Mouse (Mus musculus): ENCODE data around the gene Nos1ap. TPM values are rescaled to one million over a fixed set of nuclear protein-coding genes. Genes with fewer than 3 reads are reported as not detected.

Nos1ap gene
- polyA plus RNA-seq, 1 experiment from 2014 or later: 6.0 TPM

DNA sequence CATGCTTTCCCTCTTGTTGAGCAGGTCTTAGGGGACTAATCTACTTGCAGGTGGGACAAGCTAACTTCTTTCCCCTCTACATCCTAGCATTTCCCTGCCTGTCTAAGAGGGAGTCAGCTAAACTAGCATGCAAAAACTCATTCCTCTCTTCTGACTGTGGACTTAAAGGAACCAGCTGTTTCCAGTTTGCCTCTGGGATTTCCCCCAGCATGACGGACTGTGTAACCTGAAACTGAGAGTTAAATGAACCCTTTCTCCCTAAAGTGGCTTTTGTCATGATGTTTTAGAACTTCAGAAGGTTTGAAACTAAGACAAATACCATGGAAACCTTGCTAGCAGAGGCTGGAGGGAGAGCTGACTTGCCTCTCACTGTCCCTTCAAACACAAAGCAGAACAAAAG is 127.5 kb downstream of the Nos1ap start:
- DNase-seq: no peak
- ATAC-seq: no peak
- no peaks in the 10 kb centered on the region for H3K9me3 ChIP-seq (ENCODE audit: low read length)
- WGBS (ENCODE audit: insufficient replicate concordance): 85% methylated on average over 1 of the region's 1 CpGs
- no peak for TF ChIP-seq EP300 (IDR thresholded peaks at IDR 0.05; ENCODE audit: low read depth)
- peaks cover 7% of the 10 kb centered on the region for H3K4me1 ChIP-seq (ENCODE audit: insufficient read depth)
- H3K36me3 ChIP-seq (replicated peaks; ENCODE audit: insufficient read depth, low read length): no peaks in the 10 kb centered on the region
- H3K9ac ChIP-seq (replicated peaks): no peak overlapping the region
- no peaks in the 10 kb centered on the region for H3K27me3 ChIP-seq (ENCODE audit: insufficient read depth, low read length)
- H3K4me2 ChIP-seq (ENCODE audit: low read depth, low read length): no peak overlapping the region
- H3K27ac ChIP-seq (ENCODE audit: low read depth): no peak overlapping the region
- H3K4me3 ChIP-seq (ENCODE audit: low read depth, low read length): no peak overlapping the region

DNA sequence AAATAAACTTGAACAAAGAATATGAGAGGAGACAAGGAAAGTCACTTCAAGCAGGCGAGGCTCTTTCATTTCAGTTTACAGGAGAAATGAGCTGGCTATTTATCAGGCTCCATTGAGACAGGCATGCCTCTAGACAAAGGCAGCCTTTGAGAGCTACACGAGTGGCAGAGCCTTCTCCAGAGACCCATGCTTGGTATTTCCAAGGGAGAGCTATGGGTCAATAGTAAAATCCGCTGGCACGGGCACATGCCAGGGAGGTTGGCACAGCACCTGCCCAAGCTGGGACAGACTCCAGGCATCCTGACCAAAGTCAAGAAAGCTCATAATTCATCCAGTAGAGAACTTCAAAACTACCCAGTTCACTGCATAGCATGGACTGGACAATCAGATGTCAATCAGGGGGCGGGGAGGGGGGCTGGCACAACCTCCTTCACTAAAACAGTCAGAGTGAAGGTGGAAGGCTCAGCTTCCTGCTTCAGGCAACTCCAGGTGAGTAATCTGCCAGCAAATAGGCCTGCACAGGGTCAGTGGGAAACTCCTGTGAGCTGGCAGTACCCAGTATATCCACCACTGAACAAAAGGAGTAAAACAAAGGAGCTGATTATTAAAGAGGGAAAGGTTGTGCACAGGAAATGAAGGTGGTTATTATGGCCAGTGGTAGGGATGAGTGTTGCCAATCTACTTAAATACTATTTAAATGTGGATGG is 129.6 kb downstream of the Nos1ap start:
- Histone ChIP-seq H3K4me2 (ENCODE audit: low read depth, low read length) (no peak overlapping the region), H3K4me1 (ENCODE audit: insufficient read depth) (peaks cover 3% of the 10 kb centered on the region; the same call in 1 of the 2 replicates), H3K27me3 (ENCODE audit: insufficient read depth, low read length) (no peaks in the 10 kb centered on the region), H3K36me3 (replicated peaks; ENCODE audit: insufficient read depth, low read length) (no peaks in the 10 kb centered on the region), H3K9ac (replicated peaks) (no peak overlapping the region), H3K27ac (ENCODE audit: low read depth) (no peak overlapping the region), H3K4me3 (ENCODE audit: low read depth, low read length) (no peak overlapping the region), H3K9me3 (ENCODE audit: low read length) (no peaks in the 10 kb centered on the region)
- ATAC-seq (no peak), DNase-seq (no peak)
- TF ChIP-seq EP300 (IDR thresholded peaks at IDR 0.05; ENCODE audit: low read depth) (no peak), CTCF (IDR thresholded peaks at IDR 0.05; ENCODE audit: low read depth) (no peak)
- WGBS (ENCODE audit: insufficient replicate concordance): 76% methylated on average over 5 of the region's 5 CpGs

DNA sequence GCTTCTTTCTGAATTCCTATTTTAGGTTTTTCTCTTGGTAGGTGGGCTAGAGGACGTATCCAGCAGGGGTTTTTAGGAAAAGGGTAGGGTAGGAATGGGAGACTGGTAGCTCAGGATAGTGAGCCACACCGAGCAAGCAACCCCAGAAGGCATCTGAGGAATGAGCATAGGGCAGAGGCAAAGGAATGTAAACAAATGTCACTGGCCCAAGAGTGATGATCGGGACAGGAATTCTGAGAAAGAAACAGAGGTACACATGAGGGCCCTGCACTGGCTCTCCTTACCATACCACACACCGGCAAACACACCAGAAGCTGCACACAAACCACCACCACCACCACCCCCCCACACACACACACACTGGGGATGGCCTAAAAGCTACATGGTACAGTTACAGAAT is 132.0 kb downstream of the Nos1ap start:
- H3K27ac ChIP-seq (ENCODE audit: low read depth): no peak overlapping the region
- DNase-seq (no peak), ATAC-seq (no peak)
- no peak overlapping the region for H3K4me3 ChIP-seq (ENCODE audit: low read depth, low read length)
- H3K27me3 ChIP-seq (ENCODE audit: insufficient read depth, low read length): no peaks in the 10 kb centered on the region
- H3K9ac ChIP-seq (replicated peaks): no peak overlapping the region
- H3K9me3 ChIP-seq (ENCODE audit: low read length): no peaks in the 10 kb centered on the region
- no peaks in the 10 kb centered on the region for H3K36me3 ChIP-seq (replicated peaks; ENCODE audit: insufficient read depth, low read length)
- WGBS (ENCODE audit: insufficient replicate concordance): 42% methylated on average over 4 of the region's 4 CpGs
- peaks cover 3% of the 10 kb centered on the region; the same call in 1 of the 2 replicates for H3K4me1 ChIP-seq (ENCODE audit: insufficient read depth)
- TF ChIP-seq EP300 (IDR thresholded peaks at IDR 0.05; ENCODE audit: low read depth): no peak
- no peak for TF ChIP-seq CTCF (IDR thresholded peaks at IDR 0.05; ENCODE audit: low read depth)
- no peak overlapping the region for H3K4me2 ChIP-seq (ENCODE audit: low read depth, low read length)

DNA sequence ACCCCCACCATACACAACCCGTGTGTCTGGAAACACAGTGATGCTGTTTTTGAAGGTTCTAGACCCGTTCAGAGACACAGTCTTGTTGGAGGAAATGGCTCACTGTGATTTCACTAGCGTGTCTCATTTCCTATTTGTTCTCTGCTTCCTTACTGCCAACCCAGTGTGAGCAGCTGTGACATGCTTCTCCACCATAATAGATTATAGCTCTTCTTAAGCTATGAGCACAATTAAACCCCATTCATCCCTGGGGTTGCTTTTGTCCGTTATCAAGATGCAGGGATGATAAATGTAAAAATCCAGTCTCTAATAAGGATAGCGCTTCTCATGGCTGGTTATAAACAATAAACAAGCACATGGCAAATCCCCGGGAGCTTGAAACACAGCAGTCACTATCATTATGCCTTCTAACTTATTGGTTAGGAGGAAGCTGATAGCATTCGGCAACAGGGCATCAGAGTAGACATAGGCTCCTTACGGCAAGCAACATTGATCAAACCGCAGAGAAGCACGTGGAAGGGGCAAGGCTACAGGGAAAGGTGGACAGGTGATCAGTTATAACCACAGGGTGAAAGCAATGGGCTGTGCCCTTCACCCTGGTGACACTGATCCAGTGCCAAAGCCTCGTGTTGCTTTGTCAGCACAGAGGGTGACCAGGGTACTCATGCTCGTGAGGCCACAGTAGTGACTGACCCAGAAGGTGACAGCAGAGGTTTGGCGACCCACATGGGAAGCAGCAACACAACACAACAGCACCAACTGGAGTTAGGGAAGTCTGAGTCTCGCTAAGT is 133.6 kb downstream of the Nos1ap start:
- Histone ChIP-seq H3K9ac (replicated peaks) (no peak overlapping the region), H3K9me3 (ENCODE audit: low read length) (no peaks in the 10 kb centered on the region), H3K4me2 (ENCODE audit: low read depth, low read length) (no peak overlapping the region), H3K27me3 (ENCODE audit: insufficient read depth, low read length) (no peaks in the 10 kb centered on the region), H3K4me3 (ENCODE audit: low read depth, low read length) (no peak overlapping the region), H3K27ac (ENCODE audit: low read depth) (no peak overlapping the region), H3K4me1 (ENCODE audit: insufficient read depth) (peaks cover 3% of the 10 kb centered on the region; the same call in 1 of the 2 replicates), H3K36me3 (replicated peaks; ENCODE audit: insufficient read depth, low read length) (no peaks in the 10 kb centered on the region)
- TF ChIP-seq EP300 (IDR thresholded peaks at IDR 0.05; ENCODE audit: low read depth): no peak
- no peak for TF ChIP-seq CTCF (IDR thresholded peaks at IDR 0.05; ENCODE audit: low read depth)
- WGBS (ENCODE audit: insufficient replicate concordance): 79% methylated on average over 14 of the region's 14 CpGs
- no peak for DNase-seq
- no peak for ATAC-seq

DNA sequence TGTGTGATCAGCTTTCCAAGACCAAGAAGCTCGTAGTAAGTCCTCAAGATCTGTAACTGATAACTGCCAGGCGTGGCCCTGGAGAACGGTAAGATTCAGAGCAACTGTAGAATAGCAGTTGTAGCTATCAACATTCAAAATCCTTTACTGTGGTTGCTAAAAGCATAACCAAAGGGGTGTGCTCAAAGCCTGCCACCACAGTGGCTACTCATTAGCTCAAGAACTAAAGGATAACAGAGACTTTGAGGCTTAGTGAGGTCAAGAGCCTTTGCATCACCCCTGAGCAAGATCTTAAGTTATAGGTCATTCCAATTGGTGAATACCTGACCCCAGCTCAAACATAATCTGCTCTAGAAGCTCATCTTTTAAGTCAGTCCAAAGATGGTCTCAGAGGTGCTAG is 134.3 kb downstream of the Nos1ap start:
- DNase-seq: no peak
- Histone ChIP-seq H3K36me3 (replicated peaks; ENCODE audit: insufficient read depth, low read length) (no peaks in the 10 kb centered on the region), H3K4me2 (ENCODE audit: low read depth, low read length) (no peak overlapping the region), H3K27me3 (ENCODE audit: insufficient read depth, low read length) (no peaks in the 10 kb centered on the region), H3K27ac (ENCODE audit: low read depth) (no peak overlapping the region), H3K9ac (replicated peaks) (no peak overlapping the region), H3K4me1 (ENCODE audit: insufficient read depth) (peaks cover 3% of the 10 kb centered on the region; the same call in 1 of the 2 replicates), H3K4me3 (ENCODE audit: low read depth, low read length) (no peak overlapping the region), H3K9me3 (ENCODE audit: low read length) (no peaks in the 10 kb centered on the region)
- 84% methylated on average over 3 of the region's 3 CpGs for WGBS (ENCODE audit: insufficient replicate concordance)
- TF ChIP-seq EP300 (IDR thresholded peaks at IDR 0.05; ENCODE audit: low read depth) (no peak), CTCF (IDR thresholded peaks at IDR 0.05; ENCODE audit: low read depth) (no peak)
- ATAC-seq: no peak

DNA sequence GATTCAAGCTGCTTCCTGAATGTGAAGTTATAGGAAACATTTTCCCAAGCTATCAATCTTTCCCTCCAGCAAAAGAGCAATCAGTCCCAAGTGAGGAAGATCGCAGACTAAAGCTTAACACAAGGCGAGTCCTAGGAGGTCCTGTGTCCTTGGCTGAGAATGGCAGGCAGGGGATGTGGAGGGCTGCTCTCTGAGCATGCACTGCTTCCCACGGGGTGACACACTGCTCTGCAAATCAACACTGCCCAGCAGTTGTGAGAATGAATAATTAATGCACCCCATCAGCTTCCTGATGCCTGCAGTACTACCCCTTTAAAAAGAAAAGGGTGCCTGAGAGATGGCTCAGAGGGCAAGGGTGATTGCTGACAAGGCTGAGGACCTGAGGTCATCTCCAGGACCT is 136.2 kb downstream of the Nos1ap start:
- H3K27me3 ChIP-seq (ENCODE audit: insufficient read depth, low read length): no peaks in the 10 kb centered on the region
- H3K27ac ChIP-seq (ENCODE audit: low read depth): no peak overlapping the region
- no peak for DNase-seq

More for the DNA sequence above, 136.2 kb downstream of the Nos1ap start:
- peaks cover 3% of the 10 kb centered on the region; the same call in 1 of the 2 replicates for H3K4me1 ChIP-seq (ENCODE audit: insufficient read depth)
- H3K9me3 ChIP-seq (ENCODE audit: low read length): no peaks in the 10 kb centered on the region
- ATAC-seq: no peak
- H3K36me3 ChIP-seq (replicated peaks; ENCODE audit: insufficient read depth, low read length): no peaks in the 10 kb centered on the region
- H3K4me3 ChIP-seq (ENCODE audit: low read depth, low read length): no peak overlapping the region
- 50% methylated on average over 3 of the region's 3 CpGs for WGBS (ENCODE audit: insufficient replicate concordance)
- no peak overlapping the region for H3K4me2 ChIP-seq (ENCODE audit: low read depth, low read length)
- no peak for TF ChIP-seq CTCF (IDR thresholded peaks at IDR 0.05; ENCODE audit: low read depth)
- TF ChIP-seq EP300 (IDR thresholded peaks at IDR 0.05; ENCODE audit: low read depth): no peak
- no peak overlapping the region for H3K9ac ChIP-seq (replicated peaks)

Measured in liver, postnatal 0 days (tissue).